Mouse (Mus musculus) hindbrain, embryonic 16.5 days (tissue): ENCODE data around the gene Ctss. TPM values are rescaled to one million over a fixed set of nuclear protein-coding genes. Genes with fewer than 3 reads are reported as not detected.
"Not testable (repeated sequence)": the region's sequence is repeated elsewhere in the genome, so short reads cannot be mapped to it uniquely, and the experiment has no call there.

Experiments
- ATAC-seq: fragments of 200-750 bp; cut with Nextera tagmentation; 2 replicates; pipeline ENCODE4 v1.8.0; 2017; ENCODE audit warnings: moderate TSS enrichment, moderate library complexity
- H3K27ac ChIP-seq: fragments of 300-500 bp; sonication (generic); 2 replicates; pipeline ENCODE4 v1.5.1; 2014; ENCODE audit warnings: low read depth, mild to moderate bottlenecking, control low read depth, low read length, moderate library complexity
- H3K27me3 ChIP-seq: fragments of 300-500 bp; sonication (generic); replicated peaks from 2 replicates; pipeline ENCODE4 v1.6.1; 2014; ENCODE audit warnings: low read length; ENCODE audit not compliant: control insufficient read depth, insufficient read depth
- H3K36me3 ChIP-seq: fragments of 300-500 bp; sonication (generic); 2 replicates; pipeline ENCODE4 v1.6.1; 2014; ENCODE audit warnings: mild to moderate bottlenecking, low read length, moderate library complexity, mixed read lengths; ENCODE audit not compliant: control insufficient read depth, insufficient read depth
- H3K4me1 ChIP-seq: fragments of 300-500 bp; sonication (generic); 2 replicates; pipeline ENCODE4 v1.6.1; 2014; ENCODE audit warnings: low read depth, low read length; ENCODE audit not compliant: control insufficient read depth, insufficient read depth
- H3K4me2 ChIP-seq: fragments of 300-500 bp; sonication (generic); 2 replicates; pipeline ENCODE4 v1.6.1; 2014; ENCODE audit warnings: mild to moderate bottlenecking, low read length, control low read depth, moderate library complexity
- H3K4me3 ChIP-seq: fragments of 300-500 bp; sonication (generic); 2 replicates; pipeline ENCODE4 v1.5.1; 2014; ENCODE audit warnings: mild to moderate bottlenecking, low read length, control low read depth, moderate library complexity
- H3K9ac ChIP-seq: fragments of 300-500 bp; sonication (generic); 2 replicates; pipeline ENCODE4 v1.6.1; 2014; ENCODE audit warnings: low read depth, mild to moderate bottlenecking, control low read depth, low read length, moderate library complexity
- H3K9me3 ChIP-seq: fragments of 300-500 bp; sonication (generic); 2 replicates; pipeline ENCODE4 v1.6.1; 2014; ENCODE audit warnings: mild to moderate bottlenecking, low read length, moderate library complexity; ENCODE audit not compliant: control insufficient read depth
- WGBS: fragments of 180-500 bp; shearing (Covaris S2); extraction: QIAGEN DNeasy Blood & Tissue Kit; methylation state at CpG from one replicate; pipeline ENCODE4 v1.1.7; 2014; 5-methylcytosine and 5-hydroxymethylcytosine counted together
- polyA plus RNA-seq: library from polyadenylated mRNA; unstranded; fragments of >200 nt; fragmentation: Nextera tagmentation; extraction: Ambion mirVana; gene quantifications from 2 replicates; pipeline ENCODE4 v1.2.1, GENCODE M21; 2015

Ctss gene
- polyA plus RNA-seq, 1 experiment from 2014 or later = 16.3 TPM

DNA sequence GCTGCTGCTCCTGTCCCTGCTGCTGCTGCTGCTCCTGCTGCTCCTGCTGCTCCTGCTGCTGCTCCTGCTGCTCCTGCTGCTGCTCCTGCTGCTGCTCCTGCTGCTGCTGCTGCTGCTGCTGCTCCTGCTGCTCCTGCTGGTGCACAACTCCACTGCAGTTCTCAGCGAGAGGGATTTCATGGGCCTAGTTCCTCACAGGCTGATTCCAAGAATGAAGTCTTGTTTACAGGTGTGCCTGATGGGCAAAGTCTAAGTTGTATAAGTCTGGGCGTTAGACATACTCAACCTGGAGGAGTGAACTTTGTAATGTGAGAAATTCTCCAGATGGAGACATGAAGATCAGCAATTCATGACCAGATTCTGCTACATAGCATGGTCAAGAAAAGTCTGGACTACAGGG lies 1.9 kb upstream of the Ctss start:
- no peak overlapping the region for H3K4me3 ChIP-seq
- no peaks in the 10 kb centered on the region for H3K9me3 ChIP-seq
- no peak overlapping the region for H3K27ac ChIP-seq
- 74% methylated on average over 2 of the region's 2 CpGs for WGBS
- no peak overlapping the region for H3K9ac ChIP-seq
- ATAC-seq = no peak
- no peak overlapping the region for H3K4me2 ChIP-seq
- no peaks in the 10 kb centered on the region for H3K4me1 ChIP-seq
- no peaks in the 10 kb centered on the region for H3K27me3 ChIP-seq
- no peaks in the 10 kb centered on the region for H3K36me3 ChIP-seq

GRCm38 (mm10) chr3:95526111-95526510 lies 475 bp upstream of the Ctss start:
- no peak overlapping the region for H3K4me2 ChIP-seq
- H3K4me3 ChIP-seq = no peak overlapping the region
- H3K9ac ChIP-seq = no peak overlapping the region
- H3K27me3 ChIP-seq = no peaks in the 10 kb centered on the region
- H3K4me1 ChIP-seq = no peaks in the 10 kb centered on the region
- no peak for ATAC-seq
- no peaks in the 10 kb centered on the region for H3K36me3 ChIP-seq
- no peaks in the 10 kb centered on the region for H3K9me3 ChIP-seq
- no peak overlapping the region for H3K27ac ChIP-seq

DNA sequence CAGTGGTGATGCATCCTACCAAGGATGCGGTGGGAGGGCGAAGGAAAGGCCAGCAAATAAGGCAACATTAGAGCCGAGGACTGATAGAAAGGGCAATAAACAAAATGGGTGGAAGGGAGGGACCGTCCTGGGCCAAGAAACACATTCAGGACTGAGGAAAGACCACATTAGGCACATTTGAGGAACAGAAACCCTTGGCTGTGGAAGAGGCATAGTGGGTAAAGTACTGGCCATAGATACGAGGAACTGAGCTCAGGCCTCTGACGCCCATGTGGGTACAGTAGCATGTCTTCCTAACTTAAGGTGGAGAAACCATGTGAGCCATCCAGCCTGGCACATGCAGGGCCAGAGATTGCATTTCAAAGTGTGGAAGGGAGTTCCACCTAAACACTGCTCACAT lies 3.2 kb downstream of the Ctss start:
- Histone ChIP-seq H3K9me3 (no peaks in the 10 kb centered on the region), H3K4me1 (no peaks in the 10 kb centered on the region), H3K9ac (no peak overlapping the region), H3K27me3 (no peaks in the 10 kb centered on the region), H3K36me3 (no peaks in the 10 kb centered on the region), H3K4me2 (no peak overlapping the region), H3K4me3 (no peak overlapping the region), H3K27ac (no peak overlapping the region)
- ATAC-seq = no peak
- 87% methylated on average over 6 of the region's 6 CpGs for WGBS

- Histone ChIP-seq H3K4me3 (no peak overlapping the region), H3K4me2 (no peak overlapping the region), H3K9me3 (no peaks in the 10 kb centered on the region), H3K9ac (no peak overlapping the region), H3K4me1 (no peaks in the 10 kb centered on the region), H3K27ac (no peak overlapping the region), H3K36me3 (no peaks in the 10 kb centered on the region), H3K27me3 (no peaks in the 10 kb centered on the region)
- 97% methylated on average over 1 of the region's 1 CpGs for WGBS
- ATAC-seq = no peak
Observed at GRCm38 (mm10) chr3:95531025-95531424, 4.4 kb downstream of the Ctss start.

DNA sequence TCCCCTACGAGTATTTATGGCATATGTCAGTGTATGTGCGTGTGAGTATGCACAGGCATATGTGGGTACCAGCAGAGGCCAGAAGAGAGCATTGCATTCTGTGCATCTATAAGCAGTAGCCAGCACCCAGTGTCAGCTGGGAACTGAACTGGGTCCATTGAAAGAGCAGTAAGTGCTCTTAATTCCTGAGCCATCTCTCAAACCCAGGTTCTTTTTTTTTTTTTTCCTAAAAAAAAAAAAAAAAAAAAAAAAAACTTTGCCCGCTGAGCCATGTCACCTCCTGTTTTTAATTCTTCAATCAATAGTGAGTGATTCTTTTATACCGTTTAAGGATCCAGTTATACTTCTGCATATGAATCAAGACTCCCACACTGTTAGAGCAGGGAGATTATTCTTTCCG lies 6.8 kb downstream of the Ctss start:
- H3K36me3 ChIP-seq = no peaks in the 10 kb centered on the region
- ATAC-seq = no peak
- 91% methylated on average over 5 of the region's 5 CpGs for WGBS

DNA sequence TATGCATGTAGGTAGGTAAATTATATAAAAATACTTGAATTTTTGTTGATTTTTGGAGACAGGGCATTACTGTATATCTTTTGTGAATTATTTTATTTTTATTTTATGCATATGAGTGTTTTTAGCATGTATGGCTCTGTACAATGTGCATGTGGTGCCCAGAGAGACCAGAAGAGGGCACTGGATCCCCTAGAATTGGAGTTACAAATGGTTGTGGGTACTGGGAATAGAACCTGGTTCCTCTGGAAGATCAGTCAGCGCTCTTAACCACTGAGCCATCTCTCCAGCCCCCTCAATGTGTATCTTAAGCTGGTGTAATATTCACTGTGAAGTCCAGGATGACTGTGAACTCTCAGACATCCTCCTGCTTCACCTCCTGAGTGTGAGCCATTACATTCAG lies 8.3 kb downstream of the Ctss start:
- ATAC-seq = no peak
- H3K27me3 ChIP-seq = no peaks in the 10 kb centered on the region
- no peak overlapping the region for H3K4me3 ChIP-seq
- H3K27ac ChIP-seq = no peak overlapping the region
- no peak overlapping the region for H3K9ac ChIP-seq
- no peaks in the 10 kb centered on the region for H3K4me1 ChIP-seq
- H3K36me3 ChIP-seq = no peaks in the 10 kb centered on the region
- no peak overlapping the region for H3K4me2 ChIP-seq
- WGBS = 67% methylated on average over 1 of the region's 1 CpGs
- H3K9me3 ChIP-seq = no peaks in the 10 kb centered on the region

More for the DNA sequence above, 6.8 kb downstream of the Ctss start:
- Histone ChIP-seq H3K4me3 (no peak overlapping the region), H3K27me3 (no peaks in the 10 kb centered on the region), H3K27ac (no peak overlapping the region), H3K9me3 (no peaks in the 10 kb centered on the region), H3K9ac (no peak overlapping the region), H3K4me1 (no peaks in the 10 kb centered on the region), H3K4me2 (no peak overlapping the region)

GRCm38 (mm10) chr3:95538936-95539335 lies 12.3 kb downstream of the Ctss start:
- H3K27me3 ChIP-seq = no peaks in the 10 kb centered on the region
- WGBS = 96% methylated on average over 10 of the region's 10 CpGs
- no peak overlapping the region for H3K4me2 ChIP-seq

GRCm38 (mm10) chr3:95539837-95540236 lies 13.3 kb downstream of the Ctss start:
- ATAC-seq = no peak
- WGBS = 96% methylated on average over 4 of the region's 4 CpGs
- no peak overlapping the region for H3K9ac ChIP-seq

More at GRCm38 (mm10) chr3:95538936-95539335, 12.3 kb downstream of the Ctss start:
- Histone ChIP-seq H3K27ac (no peak overlapping the region), H3K4me3 (no peak overlapping the region), H3K4me1 (no peaks in the 10 kb centered on the region), H3K36me3 (no peaks in the 10 kb centered on the region), H3K9ac (no peak overlapping the region), H3K9me3 (no peaks in the 10 kb centered on the region)
- no peak for ATAC-seq

DNA sequence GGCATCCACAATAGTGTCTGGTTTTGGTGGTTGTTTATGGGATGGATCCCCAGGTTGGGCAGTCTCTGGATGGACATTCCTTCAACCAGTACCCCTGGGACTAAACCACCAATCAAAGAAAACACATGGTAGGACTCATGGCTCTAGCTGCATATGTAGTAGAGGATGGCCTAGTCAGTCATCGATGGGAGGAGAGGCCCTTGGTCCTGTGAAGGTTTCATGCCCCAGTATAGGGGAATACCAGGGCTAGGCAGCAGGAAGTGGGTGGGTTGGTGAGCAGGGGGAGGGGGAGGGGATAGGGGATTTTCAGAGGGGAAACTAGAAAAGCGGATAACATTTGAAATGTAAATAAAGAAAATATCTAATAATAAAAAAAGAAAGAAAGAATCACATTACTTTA lies 14.6 kb downstream of the Ctss start:
- WGBS = 81% methylated on average over 2 of the region's 2 CpGs

More at GRCm38 (mm10) chr3:95539837-95540236, 13.3 kb downstream of the Ctss start:
- Histone ChIP-seq H3K9me3 (no peaks in the 10 kb centered on the region), H3K27me3 (no peaks in the 10 kb centered on the region), H3K4me1 (no peaks in the 10 kb centered on the region), H3K4me3 (no peak overlapping the region), H3K36me3 (no peaks in the 10 kb centered on the region), H3K27ac (no peak overlapping the region), H3K4me2 (no peak overlapping the region)

DNA sequence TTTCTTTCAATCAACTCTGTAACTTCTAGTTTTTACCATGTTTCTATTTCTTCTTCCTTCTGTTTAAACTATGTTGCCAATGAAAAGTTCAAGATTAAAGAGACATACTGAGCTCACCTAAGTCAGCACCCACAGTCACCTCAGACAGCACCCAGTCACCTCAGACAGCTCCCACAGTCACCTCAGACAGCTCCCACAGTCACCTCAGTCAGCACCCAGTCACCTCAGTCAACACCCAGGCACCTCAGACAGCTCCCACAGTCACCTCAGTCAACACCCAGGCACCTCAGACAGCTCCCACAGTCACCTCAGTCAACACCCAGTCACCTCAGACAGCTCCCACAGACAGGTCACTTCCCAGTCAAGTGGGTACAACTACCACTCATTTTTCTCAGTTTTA lies 15.6 kb downstream of the Ctss start:
- Histone ChIP-seq H3K4me3 (no peak overlapping the region), H3K9ac (no peak overlapping the region), H3K27me3 (no peaks in the 10 kb centered on the region), H3K36me3 (no peaks in the 10 kb centered on the region), H3K27ac (no peak overlapping the region), H3K4me1 (no peaks in the 10 kb centered on the region), H3K4me2 (no peak overlapping the region), H3K9me3 (no peaks in the 10 kb centered on the region)
- ATAC-seq = no peak

More for the DNA sequence above, 14.6 kb downstream of the Ctss start:
- not testable (repeated sequence) for H3K9me3 ChIP-seq, H3K27me3 ChIP-seq, H3K36me3 ChIP-seq, H3K4me1 ChIP-seq, H3K27ac ChIP-seq, ATAC-seq, H3K4me3 ChIP-seq, H3K9ac ChIP-seq, H3K4me2 ChIP-seq
